Mouse (Mus musculus) forebrain, embryonic 10.5 days (tissue): Measurements from ENCODE around the gene Eef1akmt4. TPM values are rescaled to one million over a fixed set of nuclear protein-coding genes. Genes with fewer than 3 reads are reported as not detected.

Experiments used
- DNase-seq: peaks from one replicate; pipeline ENCODE4 v3.0.0-alpha.2; 2017; ENCODE audit warnings: low spot score; ENCODE audit errors: extremely low spot score
- H3K27ac ChIP-seq: fragments of 300-500 bp; sonication (generic); 2 replicates; pipeline ENCODE4 v1.5.1; 2016; ENCODE audit warnings: mild to moderate bottlenecking
- H3K27me3 ChIP-seq: fragments of 300-500 bp; sonication (generic); 2 replicates; pipeline ENCODE4 v1.6.1; 2016; ENCODE audit warnings: mild to moderate bottlenecking; ENCODE audit not compliant: poor library complexity, severe bottlenecking
- H3K36me3 ChIP-seq: fragments of 300-500 bp; sonication (generic); replicated peaks from 2 replicates; pipeline ENCODE4 v1.6.1; 2016; ENCODE audit warnings: mild to moderate bottlenecking, moderate library complexity
- H3K4me1 ChIP-seq: fragments of 300-500 bp; sonication (generic); 2 replicates; pipeline ENCODE4 v1.6.1; 2016
- H3K4me3 ChIP-seq: fragments of 300-500 bp; sonication (generic); 2 replicates; pipeline ENCODE4 v1.5.1; 2016; ENCODE audit warnings: mild to moderate bottlenecking, moderate library complexity
- H3K9me3 ChIP-seq: fragments of 300-500 bp; sonication (generic); 2 replicates; pipeline ENCODE4 v1.6.1; 2016; ENCODE audit warnings: mild to moderate bottlenecking, moderate library complexity
- WGBS: fragments of 180-500 bp; shearing (Covaris S2); methylation state at CpG from one replicate; pipeline ENCODE4 v1.1.7; 2016; 5-methylcytosine and 5-hydroxymethylcytosine counted together
- polyA plus RNA-seq: library from polyadenylated mRNA; unstranded; fragments of >200 nt; fragmentation: Nextera tagmentation; extraction: Ambion mirVana; gene quantifications from 2 replicates; pipeline ENCODE4 v1.2.1, GENCODE M21; 2016

Eef1akmt4 gene
- polyA plus RNA-seq, 1 experiment from 2014 or later, result 44.1 TPM

DNA sequence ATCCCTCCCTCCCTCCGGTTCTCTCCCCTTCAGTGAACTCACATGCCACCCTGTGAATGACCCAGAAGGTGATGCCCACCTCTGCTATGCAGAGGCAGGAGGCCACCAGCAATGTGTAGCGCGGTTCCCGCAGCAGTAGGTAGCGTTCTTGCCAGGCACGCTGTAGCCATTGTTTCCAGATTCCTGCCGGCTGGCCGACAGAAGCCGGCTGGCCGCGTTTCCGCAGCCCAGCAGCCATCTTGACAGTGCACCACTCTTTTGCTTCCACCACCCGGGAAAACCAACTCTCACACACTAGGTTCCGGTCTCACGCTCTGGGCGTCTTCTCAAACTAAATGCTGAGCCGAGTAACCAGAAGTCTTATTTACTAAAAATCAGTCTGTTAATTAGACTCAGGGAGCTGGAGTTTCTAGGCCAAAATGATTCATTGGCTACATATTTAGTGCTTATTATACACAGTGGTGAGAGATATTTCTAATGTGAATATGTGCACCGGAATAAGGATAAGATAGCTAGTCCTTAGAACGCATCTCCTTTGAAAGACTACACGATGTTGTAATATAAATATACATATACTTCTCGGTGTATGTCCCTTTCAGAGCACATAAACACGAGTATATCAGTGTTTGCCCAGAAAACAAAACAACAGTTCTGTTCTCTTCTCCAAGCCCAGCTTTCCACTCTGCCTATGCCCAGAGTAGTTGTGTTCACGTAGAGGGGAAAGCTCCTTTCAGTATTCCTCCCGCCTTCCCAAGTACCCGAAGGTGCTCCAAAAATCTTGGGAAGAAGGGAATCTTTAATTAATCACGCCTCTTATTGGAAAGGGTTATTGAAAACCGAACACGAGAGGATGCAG, 664 bp upstream of the Eef1akmt4 start:
- WGBS, result under 1% methylated on average over 28 of the region's 28 CpGs
- Histone ChIP-seq H3K4me1 (peaks cover 43% of the 10 kb centered on the region), H3K36me3 (peaks cover 50% of the 10 kb centered on the region), H3K4me3 (peak overlapping the region; percentile 90), H3K27me3 (no peaks in the 10 kb centered on the region), H3K9me3 (no peaks in the 10 kb centered on the region), H3K27ac (peak overlapping the region; percentile 97)
- DNase-seq, result peak; percentile 84

DNA sequence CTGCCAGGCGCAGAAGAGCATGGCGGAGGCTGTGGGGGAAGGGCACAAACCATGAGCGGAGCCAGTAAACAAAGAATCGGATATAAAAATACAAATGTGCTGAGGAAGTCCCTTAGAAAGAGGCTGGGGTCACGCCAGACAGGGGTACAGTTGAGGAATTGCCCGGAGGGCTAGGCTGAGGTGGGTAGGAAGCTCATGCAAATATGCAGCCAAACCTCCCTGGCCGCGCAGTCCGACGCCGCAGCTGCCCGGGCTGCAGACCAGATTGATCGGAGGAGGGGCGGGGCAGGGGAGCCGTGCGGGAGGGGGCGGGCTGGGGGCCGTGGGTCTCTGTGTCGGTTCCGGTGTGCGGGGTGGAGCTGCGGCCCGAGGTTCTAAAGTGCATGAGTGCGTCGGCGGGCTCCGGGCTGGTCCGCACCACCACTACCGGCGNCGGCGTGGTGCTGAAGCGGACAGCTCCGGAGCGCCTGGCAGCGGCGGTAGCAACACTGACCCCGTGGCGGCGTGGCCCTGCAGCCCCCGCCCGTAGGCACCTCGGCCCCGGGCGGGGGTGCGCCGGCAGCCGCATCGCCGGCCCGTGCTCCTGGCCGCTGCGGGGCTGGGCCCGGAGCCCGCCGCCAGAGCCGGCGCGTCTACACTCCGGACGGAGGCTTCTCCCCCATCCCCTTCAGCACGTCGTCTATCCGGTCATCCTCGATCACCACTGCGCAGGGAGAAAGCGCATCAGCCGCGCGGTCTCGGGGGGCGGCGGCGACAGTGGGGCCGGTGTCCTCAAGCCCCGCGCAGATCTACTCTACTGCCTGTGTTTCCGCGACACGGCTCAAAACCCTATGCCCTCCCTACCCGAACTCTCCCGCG, 8.4 kb downstream of the Eef1akmt4 start:
- WGBS, result 2% methylated on average over 82 of the region's 83 CpGs
- Histone ChIP-seq H3K4me3 (peak overlapping the region; percentile 84), H3K4me1 (peaks cover 47% of the 10 kb centered on the region), H3K27me3 (peaks cover 34% of the 10 kb centered on the region), H3K9me3 (no peaks in the 10 kb centered on the region), H3K27ac (peak overlapping the region; percentile 65), H3K36me3 (peaks cover 27% of the 10 kb centered on the region)
- peak; percentile 49 for DNase-seq

DNA sequence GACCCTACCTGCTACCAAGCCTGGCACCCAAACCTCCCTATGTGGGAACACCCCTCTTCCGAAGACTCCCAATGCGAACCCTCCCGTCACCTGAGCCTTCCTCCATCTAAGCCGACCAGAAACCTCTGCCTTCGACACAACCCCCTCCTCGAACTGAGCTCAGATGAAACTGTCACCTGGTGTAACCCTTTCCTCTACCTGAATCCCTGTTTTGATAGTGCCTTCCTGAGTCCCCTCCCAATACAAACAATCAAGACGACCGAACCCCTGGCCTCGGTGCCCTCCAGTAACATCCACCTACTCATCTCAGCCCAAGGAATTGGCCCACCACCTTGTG, 9.0 kb downstream of the Eef1akmt4 start:
- H3K4me1 ChIP-seq, result peaks cover 47% of the 10 kb centered on the region
- H3K27ac ChIP-seq, result peak overlapping the region; percentile 96
- peak; percentile 24 for DNase-seq
- peaks cover 34% of the 10 kb centered on the region for H3K27me3 ChIP-seq
- H3K9me3 ChIP-seq, result no peaks in the 10 kb centered on the region
- peaks cover 25% of the 10 kb centered on the region for H3K36me3 ChIP-seq
- 0% methylated on average over 9 of the region's 9 CpGs for WGBS
- H3K4me3 ChIP-seq, result peak overlapping the region; percentile 84

DNA sequence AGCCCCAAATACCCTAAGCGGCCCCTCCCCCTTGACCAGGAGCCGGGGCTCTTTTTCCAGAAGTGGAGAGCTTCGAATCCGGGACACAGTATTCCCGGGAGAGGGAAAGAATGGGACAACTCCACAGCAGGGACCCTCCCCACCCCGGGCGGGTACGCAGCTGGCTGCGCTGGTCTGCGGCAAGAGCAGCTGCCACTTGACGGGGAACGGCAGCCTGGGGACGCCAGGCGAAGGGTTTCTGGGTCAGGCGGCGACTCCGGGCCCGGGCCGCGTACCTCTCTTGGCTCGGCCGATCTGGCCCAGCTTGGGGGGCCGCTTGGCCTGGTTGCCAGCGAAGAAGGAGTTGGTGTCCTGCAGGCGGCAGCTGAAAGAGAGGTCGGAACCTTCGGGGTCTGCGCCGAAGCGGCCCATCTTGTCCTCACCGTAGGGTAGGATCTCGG, 9.4 kb downstream of the Eef1akmt4 start:
- DNase-seq, result no peak
- peak overlapping the region; percentile 84 for H3K4me3 ChIP-seq
- no peaks in the 10 kb centered on the region for H3K9me3 ChIP-seq
- H3K4me1 ChIP-seq, result peaks cover 47% of the 10 kb centered on the region
- peaks cover 22% of the 10 kb centered on the region for H3K36me3 ChIP-seq
- peaks cover 34% of the 10 kb centered on the region for H3K27me3 ChIP-seq
- H3K27ac ChIP-seq, result peak overlapping the region; percentile 96
- WGBS, result under 1% methylated on average over 32 of the region's 32 CpGs

DNA sequence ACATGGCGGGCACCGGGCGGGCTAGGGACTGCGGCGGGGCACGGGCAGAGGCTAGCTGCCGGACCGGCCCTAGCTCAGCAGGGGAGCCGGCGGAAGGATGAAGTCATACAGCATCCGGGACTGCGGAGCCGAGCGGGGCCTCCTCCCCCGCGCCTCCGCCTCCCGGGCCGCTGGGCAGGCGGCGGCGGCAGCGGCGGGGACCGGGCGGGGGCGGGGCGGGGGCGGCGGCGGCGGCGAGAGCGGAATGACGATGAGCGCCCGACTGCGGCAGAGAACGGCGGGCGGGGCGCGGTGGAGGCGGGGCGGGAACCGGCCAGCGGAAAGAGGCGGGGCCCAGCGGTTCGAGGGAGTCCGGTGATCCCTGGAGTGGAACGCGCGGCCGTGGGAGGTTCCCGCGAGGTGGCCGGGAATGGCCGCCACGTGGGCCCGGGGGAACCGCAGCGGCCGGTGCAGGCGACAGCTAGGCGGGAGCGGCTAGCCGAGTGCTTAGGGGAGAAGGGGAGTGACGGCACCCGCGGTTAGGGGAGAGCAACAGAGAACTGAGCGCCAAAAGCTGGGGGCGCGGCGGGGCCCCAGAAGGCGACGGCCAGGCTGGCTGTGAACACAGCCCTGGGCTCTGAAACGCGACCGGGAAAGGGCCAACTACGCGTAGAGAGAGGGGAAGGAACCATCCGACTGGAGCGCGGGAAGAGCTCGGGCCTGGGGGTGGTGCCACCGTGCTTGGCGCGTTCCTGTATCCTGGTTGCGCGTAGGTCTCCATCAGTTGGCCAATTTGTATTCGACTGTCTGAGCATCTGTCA, 10.0 kb downstream of the Eef1akmt4 start, which contains the start of gene Camk2n2:
TSS of gene Camk2n2 (minus strand) at position 97 of the 800 bp plus-strand sequence.
- no peaks in the 10 kb centered on the region for H3K9me3 ChIP-seq
- WGBS, result under 1% methylated on average over 85 of the region's 92 CpGs
- H3K27ac ChIP-seq, result peak within 1 kb of the TSS; percentile 96
- peak; percentile 69 for DNase-seq
- H3K4me1 ChIP-seq, result peaks cover 47% of the 10 kb centered on the region
- H3K4me3 ChIP-seq, result peak within 1 kb of the TSS; percentile 84
- H3K27me3 ChIP-seq, result peaks cover 34% of the 10 kb centered on the region
- H3K36me3 ChIP-seq, result peaks cover 16% of the 10 kb centered on the region

DNA sequence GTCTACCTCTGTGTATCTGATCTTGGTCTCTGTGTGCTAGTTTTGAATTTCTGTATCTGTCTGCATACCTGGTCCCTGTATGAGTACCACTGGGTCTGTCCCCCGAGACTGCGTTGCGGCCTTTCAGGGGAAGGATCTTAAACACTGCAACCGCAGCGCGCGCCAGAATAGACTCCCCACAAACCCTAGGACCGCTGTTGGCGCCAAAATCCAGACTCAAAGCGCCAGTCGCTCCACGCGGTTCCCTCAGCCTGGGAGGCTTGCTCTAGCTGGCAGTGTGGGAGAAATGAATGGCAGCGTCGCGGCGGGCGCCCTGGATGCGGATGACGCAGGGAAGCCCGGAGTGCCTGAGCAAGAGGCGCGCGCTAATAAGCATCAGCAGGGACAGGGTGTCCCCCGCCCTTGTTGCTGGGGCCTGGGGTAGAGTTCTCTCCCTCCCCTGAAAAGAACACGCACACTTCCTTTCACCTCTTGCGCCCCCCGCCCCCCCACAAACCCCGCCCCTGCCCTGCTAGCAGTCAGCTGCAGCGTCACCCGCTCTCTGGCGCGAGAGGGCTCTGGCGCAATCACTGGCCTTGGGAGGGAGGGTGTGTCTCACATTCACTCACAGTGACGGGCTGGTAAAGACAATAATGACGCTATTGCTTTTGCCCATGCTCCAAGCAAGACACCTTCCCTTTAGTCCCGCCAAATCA, 10.7 kb downstream of the Eef1akmt4 start:
- DNase-seq, result peak; percentile 80
- H3K36me3 ChIP-seq, result peaks cover 16% of the 10 kb centered on the region
- H3K27ac ChIP-seq, result peak overlapping the region; percentile 96
- peak overlapping the region; percentile 84 for H3K4me3 ChIP-seq
- WGBS, result under 1% methylated on average over 35 of the region's 37 CpGs
- no peaks in the 10 kb centered on the region for H3K9me3 ChIP-seq
- H3K27me3 ChIP-seq, result peaks cover 34% of the 10 kb centered on the region
- peaks cover 47% of the 10 kb centered on the region for H3K4me1 ChIP-seq

DNA sequence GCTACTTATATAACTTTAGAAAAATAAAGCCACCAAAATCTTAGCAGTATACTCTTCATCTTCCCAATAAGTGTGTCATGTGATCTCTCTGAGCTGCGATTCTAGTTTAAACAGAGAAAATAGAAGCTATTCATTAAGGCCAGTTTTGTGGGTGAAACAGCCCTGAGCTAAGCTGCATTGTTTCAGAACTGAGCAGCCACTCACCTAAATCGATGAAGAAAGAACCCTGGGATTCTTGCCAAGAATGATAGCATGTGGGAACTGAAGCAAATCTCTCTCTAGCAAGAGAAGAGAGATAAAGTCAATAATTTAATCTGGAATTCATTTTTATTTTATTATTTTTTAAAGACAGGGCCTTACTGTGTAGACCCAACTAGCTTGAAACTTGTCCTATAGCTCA, 11.8 kb downstream of the Eef1akmt4 start:
- Histone ChIP-seq H3K9me3 (no peaks in the 10 kb centered on the region), H3K4me3 (no peak overlapping the region), H3K27me3 (peaks cover 32% of the 10 kb centered on the region), H3K4me1 (peaks cover 47% of the 10 kb centered on the region), H3K27ac (no peak overlapping the region), H3K36me3 (peaks cover 8% of the 10 kb centered on the region)
- DNase-seq, result no peak
- WGBS, result 60% methylated on average over 2 of the region's 2 CpGs

DNA sequence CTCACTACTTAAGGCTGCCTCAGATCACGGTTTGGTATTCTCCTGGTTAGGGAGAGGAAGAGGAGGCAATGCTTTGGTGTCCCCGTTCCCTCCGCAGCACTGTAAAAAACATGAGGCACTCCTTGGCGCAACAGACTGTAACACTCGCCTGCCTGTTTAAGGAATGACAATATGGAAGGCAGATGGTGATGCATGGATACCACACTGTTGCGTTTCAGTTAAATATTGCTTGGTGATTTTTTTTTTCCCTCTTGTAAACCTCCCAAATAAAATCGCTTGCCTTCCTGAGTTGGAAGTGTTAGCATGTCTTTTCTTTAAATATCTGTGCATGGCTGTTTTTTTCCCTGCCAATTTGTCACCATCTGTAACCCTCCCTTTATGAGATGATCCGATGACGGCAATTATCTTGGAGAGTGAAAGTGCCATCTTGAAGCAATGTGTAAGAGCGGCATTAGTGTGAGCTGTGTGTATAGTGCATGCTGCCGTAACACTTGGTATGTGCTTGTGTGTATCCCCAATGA, 17.5 kb downstream of the Eef1akmt4 start:
- H3K9me3 ChIP-seq, result no peaks in the 10 kb centered on the region
- peaks cover 15% of the 10 kb centered on the region for H3K4me1 ChIP-seq
- H3K36me3 ChIP-seq, result peaks cover 5% of the 10 kb centered on the region
- no peak overlapping the region for H3K27ac ChIP-seq
- 63% methylated on average over 11 of the region's 11 CpGs for WGBS
- H3K27me3 ChIP-seq, result peaks cover 31% of the 10 kb centered on the region
- no peak for DNase-seq
- H3K4me3 ChIP-seq, result peak overlapping the region; percentile 71; the same call in 1 of the 2 replicates

DNA sequence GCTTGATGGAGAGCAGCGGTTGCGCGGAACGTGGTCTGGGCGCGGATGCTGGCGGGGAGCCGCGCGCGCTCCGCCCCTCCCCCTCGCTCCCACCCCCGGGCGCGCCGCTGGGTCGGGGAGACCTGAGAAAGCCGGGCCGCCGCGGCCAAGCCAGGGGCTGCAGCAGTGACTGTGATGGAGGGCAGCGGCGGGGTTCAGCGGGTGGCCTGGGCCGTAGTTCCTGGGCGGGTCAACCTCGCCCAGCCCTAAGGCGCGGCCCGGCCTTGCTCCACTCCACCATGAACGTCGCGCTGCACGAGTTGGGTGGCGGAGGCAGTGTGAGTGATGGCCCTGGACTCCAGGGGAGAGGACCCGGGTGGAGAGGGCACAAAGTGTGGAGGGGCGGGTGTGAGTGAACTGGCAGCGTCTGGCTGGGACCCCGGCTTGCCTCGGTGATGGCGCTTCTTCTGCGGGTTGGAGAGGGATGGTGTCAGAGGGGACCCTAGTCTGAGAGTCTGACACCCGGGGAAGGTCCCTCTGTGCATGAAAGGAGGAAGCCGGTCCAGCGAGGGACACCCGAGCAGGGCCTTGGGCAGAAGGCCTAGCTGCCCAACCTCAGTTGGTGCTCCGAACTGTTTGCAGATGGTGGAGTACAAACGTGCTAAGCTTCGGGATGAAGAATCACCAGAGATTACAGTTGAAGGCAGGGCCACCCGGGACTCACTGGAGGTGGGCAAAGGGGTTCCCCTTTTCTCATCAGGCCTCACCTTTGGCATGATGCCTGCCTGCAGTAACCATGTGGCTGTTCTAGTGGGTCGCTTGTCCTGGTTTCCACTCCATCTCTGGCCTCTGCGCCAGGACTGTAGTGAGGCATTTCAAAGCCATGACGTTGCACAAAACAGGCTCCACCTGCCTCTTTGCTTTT, 18.6 kb downstream of the Eef1akmt4 start, which contains the start of gene Ece2:
TSS of gene Ece2 (plus strand) at position 98 of the 904 bp plus-strand sequence.
- Histone ChIP-seq H3K4me1 (peaks cover 15% of the 10 kb centered on the region), H3K9me3 (no peaks in the 10 kb centered on the region), H3K36me3 (peaks cover 5% of the 10 kb centered on the region), H3K27me3 (peaks cover 31% of the 10 kb centered on the region), H3K27ac (peak within 1 kb of the TSS; percentile 89), H3K4me3 (peak within 1 kb of the TSS; percentile 71)
- 8% methylated on average over 54 of the region's 54 CpGs for WGBS
- DNase-seq, result peak; percentile 35

DNA sequence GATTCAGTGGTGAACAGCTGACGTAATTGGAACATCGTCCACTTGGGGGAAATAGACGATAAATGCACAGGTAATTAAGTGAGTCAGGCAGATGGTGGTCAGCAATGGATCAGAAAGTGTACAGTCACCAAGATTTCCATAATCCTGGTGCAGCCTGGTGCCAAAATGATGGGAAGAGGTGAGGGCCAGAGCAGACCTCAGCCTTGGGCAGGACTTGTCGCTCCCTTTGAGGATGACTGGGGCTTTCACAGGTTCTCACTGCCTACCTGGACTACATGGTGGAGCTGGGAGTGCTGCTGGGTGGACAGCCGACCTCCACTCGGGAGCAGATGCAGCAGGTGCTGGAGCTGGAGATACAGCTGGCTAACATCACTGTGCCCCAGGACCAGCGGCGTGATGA, 26.0 kb downstream of the Eef1akmt4 start:
- peaks cover 4% of the 10 kb centered on the region; the same call in 1 of the 2 replicates for H3K4me1 ChIP-seq
- H3K4me3 ChIP-seq, result no peak overlapping the region
- peaks cover 4% of the 10 kb centered on the region for H3K36me3 ChIP-seq
- no peak overlapping the region for H3K27ac ChIP-seq
- H3K9me3 ChIP-seq, result no peaks in the 10 kb centered on the region
- DNase-seq, result no peak
- no peaks in the 10 kb centered on the region for H3K27me3 ChIP-seq
- 91% methylated on average over 8 of the region's 8 CpGs for WGBS

DNA sequence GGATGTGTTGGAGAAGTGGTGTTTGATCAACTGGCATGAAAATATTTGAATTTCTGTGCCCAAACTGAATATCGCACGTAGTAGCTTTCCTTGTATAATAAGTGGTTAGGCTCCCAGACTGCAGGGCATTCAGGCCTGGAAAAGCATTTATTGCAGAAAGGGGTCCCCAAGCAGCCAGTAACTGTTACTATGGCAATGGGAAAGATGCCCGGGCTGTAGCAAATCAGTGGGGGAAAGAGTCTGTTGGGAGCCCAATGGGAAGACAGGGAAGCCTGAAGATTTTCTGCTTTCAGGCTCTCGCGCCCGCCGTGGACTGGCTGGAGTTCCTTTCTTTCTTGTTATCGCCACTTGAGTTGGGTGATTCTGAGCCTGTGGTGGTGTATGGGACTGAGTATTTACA, 27.0 kb downstream of the Eef1akmt4 start:
- 87% methylated on average over 8 of the region's 8 CpGs for WGBS
- no peaks in the 10 kb centered on the region for H3K9me3 ChIP-seq
- H3K4me3 ChIP-seq, result no peak overlapping the region
- H3K27ac ChIP-seq, result no peak overlapping the region
- H3K4me1 ChIP-seq, result peaks cover 4% of the 10 kb centered on the region; the same call in 1 of the 2 replicates
- no peaks in the 10 kb centered on the region for H3K27me3 ChIP-seq
- no peak for DNase-seq
- H3K36me3 ChIP-seq, result no peaks in the 10 kb centered on the region
